ENCODE assay signal across 8 mouse cellular contexts in genomic region chr7:120843852-120844435, GRCm38 (mm10). TPM values are rescaled to one million over a fixed set of nuclear protein-coding genes. Genes with fewer than 3 reads are reported as not detected.
DNase-seq lines count a peak whose midpoint lies in the region; ATAC-seq lines count a peak whose summit lies in the region.

No protein-coding gene starts in this region.

- no peaks in the 10 kb centered on the region for H3K27me3 ChIP-seq in neural tube, embryonic 11.5 days (ENCODE audit: control insufficient read depth, insufficient read depth, low read length)
- no peaks in the 10 kb centered on the region for H3K27me3 ChIP-seq in embryonic facial prominence, embryonic 13.5 days
- peaks cover 13% of the 10 kb centered on the region for H3K27me3 ChIP-seq in hindbrain, embryonic 12.5 days

- ATAC-seq in neural tube, embryonic 11.5 days (ENCODE audit: insufficient read depth, low FRiP score, low TSS enrichment): no peak
- ATAC-seq in embryonic facial prominence, embryonic 13.5 days (ENCODE audit: insufficient number of reproducible peaks, insufficient read depth, low FRiP score, low TSS enrichment, low read depth): no peak
- ATAC-seq in hindbrain, embryonic 12.5 days (ENCODE audit: low FRiP score): 0 out of 2 replicates have a peak, but pooled peaks have one; percentile 7

- H3K9ac ChIP-seq in neural tube, embryonic 11.5 days (ENCODE audit: low read length): peak overlapping the region; percentile 89
- peak overlapping the region; percentile 86 for H3K9ac ChIP-seq in embryonic facial prominence, embryonic 13.5 days
- peak overlapping the region; percentile 88 for H3K9ac ChIP-seq in hindbrain, embryonic 12.5 days

- DNase-seq in neural tube, embryonic 11.5 days (ENCODE audit: low spot score): no peak
- no peak for DNase-seq in neural tube, embryonic 10.5 days (ENCODE audit: extremely low spot score, low spot score)
- DNase-seq in lung, postnatal 10 days: peak; percentile 19
- no peak for DNase-seq in spleen, postnatal 36 days (ENCODE audit: low spot score in 2 of 2)
- DNase-seq in cerebellum, adult 8-10 months: no peak
- no peak for DNase-seq in spleen, adult 12 weeks (ENCODE audit: low spot score)

- 1% methylated on average over 16 of the region's 16 CpGs for WGBS in neural tube, embryonic 11.5 days
- 2% methylated on average over 16 of the region's 16 CpGs for WGBS in embryonic facial prominence, embryonic 13.5 days
- WGBS in hindbrain, embryonic 12.5 days: 2% methylated on average over 16 of the region's 16 CpGs

- H3K9me3 ChIP-seq in neural tube, embryonic 11.5 days (ENCODE audit: control insufficient read depth, low read length): no peaks in the 10 kb centered on the region
- H3K9me3 ChIP-seq in embryonic facial prominence, embryonic 13.5 days: no peaks in the 10 kb centered on the region
- H3K9me3 ChIP-seq in hindbrain, embryonic 12.5 days (replicated peaks): no peaks in the 10 kb centered on the region

- H3K4me2 ChIP-seq in neural tube, embryonic 11.5 days (ENCODE audit: low read depth): peak overlapping the region; percentile 71
- peak overlapping the region; percentile 78 for H3K4me2 ChIP-seq in embryonic facial prominence, embryonic 13.5 days
- H3K4me2 ChIP-seq in hindbrain, embryonic 12.5 days (replicated peaks): peak overlapping the region; percentile 69

- H3K27ac ChIP-seq in neural tube, embryonic 11.5 days (ENCODE audit: low read depth, low read length): 0 out of 2 replicates have a peak overlapping the region, but pooled peaks have one; percentile 9
- H3K27ac ChIP-seq in embryonic facial prominence, embryonic 13.5 days: peak overlapping the region; percentile 98
- H3K27ac ChIP-seq in hindbrain, embryonic 12.5 days: no peak overlapping the region

- no peaks in the 10 kb centered on the region for H3K36me3 ChIP-seq in neural tube, embryonic 11.5 days (ENCODE audit: control insufficient read depth, insufficient read depth, low read length)
- H3K36me3 ChIP-seq in embryonic facial prominence, embryonic 13.5 days: no peaks in the 10 kb centered on the region
- no peaks in the 10 kb centered on the region for H3K36me3 ChIP-seq in hindbrain, embryonic 12.5 days

- H3K4me1 ChIP-seq in neural tube, embryonic 11.5 days (ENCODE audit: control insufficient read depth, insufficient read depth, low read length): peaks cover 3% of the 10 kb centered on the region; the same call in 1 of the 2 replicates
- peaks cover 24% of the 10 kb centered on the region for H3K4me1 ChIP-seq in embryonic facial prominence, embryonic 13.5 days
- H3K4me1 ChIP-seq in hindbrain, embryonic 12.5 days: peaks cover 17% of the 10 kb centered on the region

- H3K4me3 ChIP-seq in neural tube, embryonic 11.5 days (ENCODE audit: low read depth, low read length): peak overlapping the region; percentile 61
- peak overlapping the region; percentile 81 for H3K4me3 ChIP-seq in embryonic facial prominence, embryonic 13.5 days
- H3K4me3 ChIP-seq in hindbrain, embryonic 12.5 days: peak overlapping the region; percentile 65

RNA-seq across cellular contexts. Expression of gene Eef2k, which starts 1.3 kb away (rescaled TPM):
- 9.2 and 10.3 TPM in 2 replicates for polyA plus RNA-seq in neural tube, embryonic 11.5 days (2014; fragmentation: Nextera tagmentation; extraction: Ambion mirVana)
- polyA plus RNA-seq in embryonic facial prominence, embryonic 13.5 days (2015; fragmentation: Nextera tagmentation; extraction: Ambion mirVana): 36.6 and 39.4 TPM in 2 replicates
- polyA plus RNA-seq in hindbrain, embryonic 12.5 days (2016; fragmentation: Nextera tagmentation; extraction: Ambion mirVana): 32.5 and 34.8 TPM in 2 replicates

RNA-seq across cellular contexts. Expression of gene Gm5737, which starts 31.8 kb away (rescaled TPM):
- polyA plus RNA-seq in neural tube, embryonic 11.5 days (2014; fragmentation: Nextera tagmentation; extraction: Ambion mirVana): not detected in 2 replicates
- polyA plus RNA-seq in embryonic facial prominence, embryonic 13.5 days (2015; fragmentation: Nextera tagmentation; extraction: Ambion mirVana): not detected in 2 replicates
- not detected in 2 replicates for polyA plus RNA-seq in hindbrain, embryonic 12.5 days (2016; fragmentation: Nextera tagmentation; extraction: Ambion mirVana)
